Mouse (Mus musculus) lung, postnatal 0 days (tissue): ENCODE measurements around the gene Mapkapk5.

Experiments used
- CTCF ChIP-seq: IDR thresholded peaks from 2 replicates; pipeline ENCODE4 v1.5.1; 2016; ENCODE audit warnings: antibody characterized with exemption, mild to moderate bottlenecking
- EP300 ChIP-seq: IDR thresholded peaks from 2 replicates; pipeline ENCODE4 v1.6.1; 2016; ENCODE audit warnings: antibody characterized with exemption, mild to moderate bottlenecking, control low read depth

DNA sequence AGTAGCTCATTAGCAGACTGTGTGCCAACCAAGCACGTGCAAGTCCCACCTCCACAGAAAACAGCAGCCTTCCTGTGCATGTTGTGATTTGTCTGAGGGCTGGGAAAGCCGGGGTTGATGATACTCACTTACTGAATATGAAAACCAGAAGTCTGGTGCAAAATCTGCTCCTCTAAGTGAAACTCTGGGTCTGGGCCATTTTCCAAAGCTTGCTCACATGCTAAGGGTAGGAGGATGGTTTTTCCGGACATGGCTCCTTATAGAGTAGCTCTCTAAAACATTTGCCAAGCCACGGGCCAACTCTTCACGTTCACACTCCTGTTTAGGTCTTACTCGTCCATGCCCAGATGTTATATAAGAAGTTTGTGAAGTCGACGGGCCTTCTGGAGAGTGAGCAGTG, 52.4 kb downstream of the Mapkapk5 start:
- no peak for TF ChIP-seq CTCF
- no peak for TF ChIP-seq EP300
